Mouse (Mus musculus): Measurements from ENCODE around the gene Alkbh1. TPM values are rescaled to one million over a fixed set of nuclear protein-coding genes. Genes with fewer than 3 reads are reported as not detected.
"Not testable (repeated sequence)": the region's sequence is repeated elsewhere in the genome, so short reads cannot be mapped to it uniquely, and the experiment has no call there.

Gene Alkbh1
- polyA plus RNA-seq (2012; rRNA removed) = 18.1 and 23.0 TPM in 2 replicates

GRCm38 (mm10) chr12:87443700-87444122, at the start of gene Alkbh1, which contains the start of gene Slirp:
Alkbh1 (minus strand) TSS chr12:87444017.
Slirp (plus strand) TSS chr12:87443896.
- DNase-seq (ENCODE audit: low spot score) = peak; percentile 74

GRCm38 (mm10) chr12:87488683-87489082, 44.9 kb upstream of the Alkbh1 start:
- DNase-seq (ENCODE audit: low spot score) = not testable (repeated sequence)

- DNase-seq (ENCODE audit: low spot score) = not testable (repeated sequence)
These were observed 38.7 kb upstream of the Alkbh1 start for GRCm38 (mm10) chr12:87482482-87482881.

- no peak for DNase-seq (ENCODE audit: low spot score)
These were observed 30.9 kb upstream of the Alkbh1 start for GRCm38 (mm10) chr12:87474756-87475155.

GRCm38 (mm10) chr12:87471964-87472786, 28.4 kb upstream of the Alkbh1 start, which contains the start of gene Snw1:
Snw1 (minus strand) TSS chr12:87472274.
- peak; percentile 79 for DNase-seq (ENCODE audit: low spot score)

- no peak for DNase-seq (ENCODE audit: low spot score)
These were observed 27.7 kb upstream of the Alkbh1 start for GRCm38 (mm10) chr12:87471421-87471963.

- no peak for DNase-seq (ENCODE audit: low spot score)
These were observed 26.7 kb upstream of the Alkbh1 start for GRCm38 (mm10) chr12:87470263-87471136.

- no peak for DNase-seq (ENCODE audit: low spot score)
These were observed 21.0 kb upstream of the Alkbh1 start for GRCm38 (mm10) chr12:87464678-87465297.

GRCm38 (mm10) chr12:87449456-87449855, 5.6 kb upstream of the Alkbh1 start:
- no peak for DNase-seq (ENCODE audit: low spot score)

GRCm38 (mm10) chr12:87444211-87444610, 394 bp upstream of the Alkbh1 start:
- DNase-seq (ENCODE audit: low spot score) = no peak

- DNase-seq (ENCODE audit: low spot score) = no peak
These were observed 610 bp downstream of the Alkbh1 start for GRCm38 (mm10) chr12:87443115-87443699.

GRCm38 (mm10) chr12:87442177-87443114, 1.4 kb downstream of the Alkbh1 start:
- DNase-seq (ENCODE audit: low spot score) = no peak

GRCm38 (mm10) chr12:87428885-87429284, 14.9 kb downstream of the Alkbh1 start:
- DNase-seq (ENCODE audit: low spot score) = no peak

GRCm38 (mm10) chr12:87428295-87428694, 15.5 kb downstream of the Alkbh1 start:
- DNase-seq (ENCODE audit: low spot score) = no peak

- DNase-seq (ENCODE audit: low spot score) = no peak
These were observed 17.3 kb downstream of the Alkbh1 start for GRCm38 (mm10) chr12:87426354-87427031.

- DNase-seq (ENCODE audit: low spot score) = no peak
These were observed 19.3 kb downstream of the Alkbh1 start for GRCm38 (mm10) chr12:87424516-87424915.

GRCm38 (mm10) chr12:87423700-87424099, 20.1 kb downstream of the Alkbh1 start:
- no peak for DNase-seq (ENCODE audit: low spot score)

- no peak for DNase-seq (ENCODE audit: low spot score)
These were observed 21.9 kb downstream of the Alkbh1 start for GRCm38 (mm10) chr12:87421708-87422507.

All from urinary bladder, adult 2 months (tissue).